Mouse (Mus musculus): Measurements from ENCODE around the gene Skint4.

Gene Skint4

DNA sequence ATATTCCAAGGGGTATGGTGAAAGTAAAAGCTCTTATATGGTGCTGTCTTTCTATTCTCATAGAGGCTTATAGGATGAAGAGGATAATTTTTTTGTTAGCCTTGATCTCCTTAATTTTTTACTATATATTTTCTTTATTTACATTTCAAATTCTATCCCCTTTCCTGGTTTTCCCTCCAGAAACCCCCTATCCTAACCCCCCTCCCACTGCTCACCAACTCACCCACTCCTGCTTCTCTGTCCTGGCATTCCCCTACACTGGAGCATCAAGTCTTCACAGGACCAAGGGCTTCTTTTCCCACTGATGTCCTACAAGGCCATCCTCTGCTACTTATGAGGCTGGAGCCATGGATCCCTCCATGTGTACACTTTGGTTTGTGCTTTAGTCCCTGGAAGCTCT is at the start of gene Skint4:
Gene Skint4, plus strand, starts transcription at position 301 of the 400 bp plus-strand sequence.
- no peak for DNase-seq (ENCODE audit: inconsistent age in 2 of 2, low spot score in 1 of 2)
